Mouse (Mus musculus) bone marrow, adult 2 months (tissue): ENCODE results near the gene Faap20. TPM values are rescaled to one million over a fixed set of nuclear protein-coding genes. Genes with fewer than 3 reads are reported as not detected.

Source experiments
- H3K27ac ChIP-seq: fragments of 200-500 bp; 2 replicates; pipeline ENCODE4 v1.5.1; 2012; ENCODE audit warnings: low read depth, mild to moderate bottlenecking, control low read depth, inconsistent platforms, low read length; ENCODE audit not compliant: control insufficient read depth, poor library complexity, insufficient read depth
- H3K4me1 ChIP-seq: fragments of 200-500 bp; 2 replicates; pipeline ENCODE4 v1.6.1; 2011; ENCODE audit warnings: low read length; ENCODE audit not compliant: control insufficient read depth, insufficient read depth
- H3K4me3 ChIP-seq: fragments of 200-500 bp; replicated peaks from 2 replicates; pipeline ENCODE3; 2011; ENCODE audit warnings: mild to moderate bottlenecking, low read depth, low read length, control low read depth; ENCODE audit not compliant: control insufficient read depth
- CTCF ChIP-seq: fragments of 200-500 bp; IDR thresholded peaks from 2 replicates; pipeline ENCODE4 v1.5.1; 2011; ENCODE audit warnings: low read length, control low read depth; ENCODE audit not compliant: control insufficient read depth, insufficient read depth
- POLR2A ChIP-seq: fragments of 200-500 bp; IDR thresholded peaks from 2 replicates; pipeline ENCODE4 v1.6.1; 2011; ENCODE audit warnings: low read depth, mild to moderate bottlenecking, control low read depth, low read length, borderline replicate concordance; ENCODE audit not compliant: control insufficient read depth
- WGBS: fragments of 180-500 bp; shearing (Covaris S2); methylation state at CpG from one replicate; pipeline ENCODE4 v1.1.7; 2018; 5-methylcytosine and 5-hydroxymethylcytosine counted together
- polyA plus RNA-seq: library from polyadenylated mRNA; stranded (reverse); fragments of >200 nt; gene quantifications from 2 replicates; pipeline ENCODE4 v1.2.4, GENCODE M21; 2011; ENCODE audit warnings: low replicate concordance; ENCODE audit not compliant: missing spikeins, insufficient read depth, insufficient read length

Faap20 gene
- polyA plus RNA-seq, 1 experiment = 29.3 TPM

DNA sequence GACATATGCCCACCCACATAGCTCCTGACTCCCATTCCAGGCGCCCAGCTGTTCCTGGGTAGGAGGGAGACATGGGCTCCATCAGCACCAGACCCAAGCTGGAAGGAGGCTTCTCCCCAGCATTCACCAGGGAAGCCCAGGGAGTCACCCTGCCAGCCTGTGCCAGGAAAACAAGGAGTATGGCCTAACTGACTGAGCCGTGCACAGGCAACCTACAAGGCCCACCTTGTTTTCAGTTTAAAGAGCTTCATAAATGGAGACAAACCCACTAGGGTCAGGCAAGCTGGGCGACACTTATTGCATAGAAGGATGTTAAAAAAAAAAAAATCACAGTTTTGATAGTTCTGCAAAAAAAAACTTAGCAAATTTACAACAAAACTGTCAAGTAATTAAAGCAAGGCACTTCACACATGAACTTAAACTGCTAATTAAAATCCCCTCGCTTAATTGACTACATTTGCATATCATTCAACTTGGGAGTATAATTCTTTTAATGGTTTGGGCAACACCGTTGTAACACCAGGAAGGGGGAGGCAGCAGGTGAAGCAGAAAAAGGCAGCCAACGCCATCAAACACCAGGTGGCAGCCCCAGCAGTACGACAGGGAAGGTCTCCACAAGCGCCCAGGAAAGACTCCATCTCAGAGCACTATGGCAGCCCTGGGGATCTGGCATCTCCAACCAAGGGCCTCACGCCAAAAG lies 36.4 kb upstream of the Faap20 start:
- Histone ChIP-seq H3K27ac (no peak overlapping the region), H3K4me3 (no peak overlapping the region), H3K4me1 (peaks cover 12% of the 10 kb centered on the region)
- 74% methylated on average over 9 of the region's 9 CpGs for WGBS
- TF ChIP-seq CTCF (no peak), POLR2A (no peak)

DNA sequence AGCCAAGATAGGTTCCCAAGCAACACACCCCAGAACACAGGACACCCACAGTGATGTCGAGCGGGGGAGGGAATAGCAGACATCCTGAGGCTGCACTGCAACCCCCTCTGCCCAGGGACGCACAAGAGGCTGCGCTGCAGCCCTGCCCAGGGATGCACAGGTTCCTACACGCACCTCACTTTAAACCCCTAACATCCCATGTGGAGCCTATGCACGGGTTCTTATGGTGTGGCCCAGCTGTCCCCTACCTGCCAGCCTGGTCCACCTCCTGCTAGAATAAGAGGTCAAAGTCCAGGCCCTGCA lies 35.9 kb upstream of the Faap20 start:
- Histone ChIP-seq H3K27ac (no peak overlapping the region), H3K4me1 (peaks cover 16% of the 10 kb centered on the region), H3K4me3 (no peak overlapping the region)
- WGBS = 84% methylated on average over 6 of the region's 6 CpGs
- no peak for TF ChIP-seq POLR2A
- TF ChIP-seq CTCF = no peak

DNA sequence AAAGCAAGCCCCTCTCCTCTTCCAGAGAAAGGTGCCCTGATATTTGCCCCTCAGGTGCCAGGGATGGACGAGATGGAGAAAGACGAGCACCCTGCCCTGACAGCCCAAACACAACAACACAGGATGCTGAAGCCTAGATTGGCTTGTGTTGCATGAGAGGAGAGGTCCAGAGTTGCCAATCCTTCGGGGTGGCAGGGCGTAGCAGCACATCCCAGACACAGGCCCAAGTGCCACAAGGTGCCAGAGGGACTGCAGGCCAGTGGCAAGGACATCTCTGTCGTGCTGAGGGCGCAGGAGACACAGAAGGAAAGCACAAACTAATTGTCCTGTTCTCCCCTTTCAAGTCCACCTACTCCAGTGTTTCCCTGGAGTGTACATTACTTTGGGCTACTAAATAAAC lies 35.4 kb upstream of the Faap20 start:
- peaks cover 20% of the 10 kb centered on the region for H3K4me1 ChIP-seq

DNA sequence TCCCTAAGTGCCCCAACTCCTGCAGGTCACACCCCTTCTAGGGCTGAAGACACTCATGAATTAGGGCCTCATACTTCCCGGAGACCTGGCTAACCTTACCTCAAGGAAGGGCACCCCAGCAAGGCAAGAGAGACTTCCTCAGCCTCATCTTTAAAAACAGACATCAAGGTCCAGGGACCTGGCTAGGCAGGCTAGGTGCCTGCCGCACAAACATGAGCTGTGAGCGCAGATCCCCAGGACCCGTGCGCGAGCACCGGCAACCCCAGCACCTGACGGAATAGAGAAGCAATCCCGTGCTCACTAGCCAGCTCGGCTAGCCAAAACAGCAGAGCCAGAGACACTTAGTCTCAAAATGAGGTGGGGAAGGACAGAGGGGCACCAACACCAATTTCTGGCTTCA lies 34.8 kb upstream of the Faap20 start:
- Histone ChIP-seq H3K27ac (no peak overlapping the region), H3K4me3 (no peak overlapping the region), H3K4me1 (peaks cover 24% of the 10 kb centered on the region)
- TF ChIP-seq POLR2A (no peak), CTCF (no peak)
- WGBS = 84% methylated on average over 10 of the region's 10 CpGs

More for the DNA sequence above, 35.4 kb upstream of the Faap20 start:
- TF ChIP-seq POLR2A = no peak
- no peak for TF ChIP-seq CTCF
- no peak overlapping the region for H3K4me3 ChIP-seq
- WGBS = 72% methylated on average over 6 of the region's 6 CpGs
- H3K27ac ChIP-seq = no peak overlapping the region

GRCm38 (mm10) chr4:155215203-155215602 lies 34.4 kb upstream of the Faap20 start:
- Histone ChIP-seq H3K4me3 (no peak overlapping the region), H3K4me1 (peaks cover 28% of the 10 kb centered on the region), H3K27ac (no peak overlapping the region)
- 78% methylated on average over 9 of the region's 9 CpGs for WGBS
- TF ChIP-seq CTCF = no peak
- no peak for TF ChIP-seq POLR2A

DNA sequence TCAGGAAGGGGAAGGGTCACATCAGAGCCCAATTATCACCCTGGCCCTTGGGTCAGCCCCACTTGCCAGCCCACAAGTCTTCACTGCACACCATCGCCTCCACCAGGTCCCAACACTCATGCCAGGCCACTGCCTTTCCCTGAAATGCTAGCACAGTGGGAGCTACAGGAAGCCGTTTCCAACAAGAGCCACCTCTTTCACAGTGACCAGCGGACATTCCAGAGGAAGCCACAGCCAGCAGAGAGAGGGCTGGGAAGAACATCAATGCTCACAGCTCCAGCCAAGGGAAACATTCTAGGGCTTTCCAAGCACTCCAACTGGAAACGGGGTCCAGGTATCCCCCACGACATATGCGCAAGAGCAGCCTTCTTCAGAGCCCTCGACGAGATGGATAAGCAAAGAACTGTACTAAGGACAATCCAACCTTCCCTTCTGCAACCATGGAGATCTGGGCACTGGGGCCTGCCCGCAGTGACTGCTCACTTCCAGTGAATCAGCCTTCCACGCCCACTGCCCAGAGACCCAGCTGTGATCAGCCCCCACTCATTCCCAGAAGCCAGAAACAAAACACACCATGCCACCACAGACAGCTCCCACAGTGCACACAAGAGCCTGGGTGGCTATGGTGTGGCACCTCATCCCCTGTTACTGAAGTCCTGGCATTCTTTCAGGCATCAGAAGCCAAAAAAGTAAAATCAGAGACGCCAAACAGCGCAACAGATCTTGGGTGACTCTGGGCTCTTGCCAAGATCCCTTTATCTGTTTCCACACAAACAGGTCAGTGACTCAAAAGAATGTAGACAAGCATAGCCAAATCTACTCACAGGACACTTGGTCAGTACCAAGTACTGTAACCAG lies 33.6 kb upstream of the Faap20 start:
- TF ChIP-seq CTCF (no peak), POLR2A (no peak)
- WGBS = 68% methylated on average over 12 of the region's 12 CpGs
- H3K4me1 ChIP-seq = peaks cover 30% of the 10 kb centered on the region
- no peak overlapping the region for H3K27ac ChIP-seq
- H3K4me3 ChIP-seq = no peak overlapping the region

GRCm38 (mm10) chr4:155217241-155218103 lies 32.1 kb upstream of the Faap20 start:
- no peak for TF ChIP-seq POLR2A
- TF ChIP-seq CTCF = no peak
- Histone ChIP-seq H3K4me3 (no peak overlapping the region), H3K4me1 (peaks cover 31% of the 10 kb centered on the region), H3K27ac (peak overlapping the region; percentile 37; the same call in 1 of the 2 replicates)
- 27% methylated on average over 12 of the region's 12 CpGs for WGBS

- H3K4me1 ChIP-seq = peaks cover 31% of the 10 kb centered on the region
- H3K27ac ChIP-seq = no peak overlapping the region
- TF ChIP-seq POLR2A = no peak
- no peak for TF ChIP-seq CTCF
- WGBS = 61% methylated on average over 9 of the region's 9 CpGs
- H3K4me3 ChIP-seq = no peak overlapping the region
These were observed 31.4 kb upstream of the Faap20 start for GRCm38 (mm10) chr4:155218104-155218732.
